Mouse (Mus musculus) urinary bladder, adult 2 months (tissue): Measurements from ENCODE around the gene F13b. TPM values are rescaled to one million over a fixed set of nuclear protein-coding genes. Genes with fewer than 3 reads are reported as not detected.

ENCODE experiments used
- DNase-seq: peaks from one replicate; pipeline ENCODE4 v3.0.0; 2022; ENCODE audit warnings: low spot score
- polyA plus RNA-seq: library from polyadenylated mRNA; depleted of rRNA; stranded (reverse); fragments of >200 nt; gene quantifications from 2 replicates; pipeline ENCODE4 v1.2.3, GENCODE M21; 2012; rRNA removed

The F13b gene
- polyA plus RNA-seq: not detected in 2 replicates

DNA sequence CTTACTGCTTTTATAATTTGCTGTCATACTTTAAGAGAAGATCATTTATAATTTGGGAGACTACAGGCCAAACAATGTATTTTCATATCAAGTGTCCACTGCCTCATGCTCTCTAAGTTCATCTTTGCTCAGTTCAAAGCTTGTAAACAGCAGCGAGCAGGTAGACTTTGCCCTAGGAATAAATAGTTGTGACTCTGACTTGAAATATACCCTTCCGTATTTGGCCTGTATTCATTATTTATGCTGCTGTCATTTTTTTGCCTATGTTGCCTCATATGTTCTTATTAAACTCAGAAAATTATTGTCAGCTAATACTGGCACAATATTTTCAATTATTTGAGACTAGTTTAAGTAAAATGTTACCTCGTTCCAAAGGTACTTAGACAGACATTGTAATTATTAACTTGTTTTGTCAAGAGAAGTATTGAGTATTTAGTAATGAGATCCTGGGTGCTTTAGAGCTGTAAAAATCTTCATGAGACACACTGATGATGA lies at the start of gene F13b:
Gene F13b (plus strand): TSS at position 445 of the 495 bp plus-strand sequence.
- DNase-seq: no peak

DNA sequence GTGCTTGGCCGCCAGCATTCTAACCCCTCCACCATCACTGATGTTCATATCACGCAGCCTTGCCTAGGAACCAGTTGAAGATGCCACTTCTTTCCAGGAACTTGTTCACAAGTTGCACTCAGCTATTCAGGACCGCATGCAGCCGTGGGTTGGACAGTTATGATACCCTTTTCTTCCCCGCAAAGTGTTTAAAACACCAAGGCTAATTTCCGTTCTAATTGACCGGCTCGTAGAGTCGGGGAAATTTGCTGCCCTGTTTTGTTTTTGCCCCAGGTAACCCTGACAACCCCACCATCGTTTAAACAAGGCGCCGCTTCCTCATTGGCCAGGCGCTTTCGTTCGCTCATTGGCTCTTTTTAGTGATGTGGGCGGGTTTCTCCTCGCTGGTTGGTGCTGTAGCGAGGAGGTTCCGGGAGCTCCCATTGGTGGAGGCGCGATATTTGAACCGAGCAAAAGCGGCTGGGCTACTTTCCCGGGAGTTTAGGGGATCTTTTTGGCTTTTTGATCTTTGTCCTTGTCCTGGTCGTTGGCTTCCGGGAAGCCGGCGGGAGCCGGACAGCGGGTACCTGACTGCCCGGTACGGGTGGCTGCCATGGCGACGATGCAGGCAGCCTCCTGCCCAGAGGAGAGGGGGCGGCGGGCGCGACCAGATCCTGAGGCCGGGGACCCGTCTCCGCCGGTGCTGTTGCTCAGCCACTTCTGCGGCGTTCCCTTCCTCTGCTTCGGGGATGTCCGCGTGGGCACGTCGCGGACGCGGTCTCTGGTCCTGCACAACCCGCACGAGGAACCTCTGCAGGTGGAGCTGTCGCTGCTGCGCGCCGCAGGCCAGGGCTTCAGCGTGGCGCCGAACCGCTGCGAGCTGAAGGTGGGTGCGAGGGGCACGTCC lies 46.9 kb upstream of the F13b start, which contains the start of gene Aspm:
Gene Aspm (plus strand): TSS at position 433 of the 886 bp plus-strand sequence.
- DNase-seq: peak; percentile 63

DNA sequence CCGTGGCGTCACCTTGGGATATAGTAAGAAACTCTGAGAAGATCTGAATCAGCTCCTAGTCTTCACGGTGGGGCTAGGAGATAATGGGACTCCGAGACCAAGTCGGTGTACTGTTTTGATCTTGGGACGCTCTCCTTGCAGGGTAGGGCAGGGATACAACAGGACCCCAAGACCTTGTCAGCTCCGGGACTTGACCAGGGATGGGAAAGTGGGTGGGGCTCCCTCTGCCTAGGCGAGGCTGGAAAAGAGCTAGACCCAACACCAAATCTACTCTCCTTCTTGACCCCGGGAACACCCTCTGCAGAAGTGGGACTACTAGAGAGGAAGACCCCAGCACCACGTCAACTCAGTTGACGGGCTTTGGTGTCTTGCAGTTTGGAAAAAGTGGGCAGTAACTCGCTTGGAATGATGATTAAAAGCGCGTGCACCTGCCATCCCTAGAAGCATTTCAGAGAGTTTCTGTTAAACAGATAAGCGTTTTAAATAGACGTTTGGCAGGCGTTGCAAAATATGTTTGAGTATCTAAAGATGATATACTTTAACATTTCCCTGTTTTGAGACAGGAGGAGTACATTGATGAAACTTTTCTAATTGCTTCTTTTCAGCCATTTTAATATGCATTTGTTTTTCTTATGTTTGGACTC lies 46.2 kb upstream of the F13b start:
- DNase-seq: no peak

DNA sequence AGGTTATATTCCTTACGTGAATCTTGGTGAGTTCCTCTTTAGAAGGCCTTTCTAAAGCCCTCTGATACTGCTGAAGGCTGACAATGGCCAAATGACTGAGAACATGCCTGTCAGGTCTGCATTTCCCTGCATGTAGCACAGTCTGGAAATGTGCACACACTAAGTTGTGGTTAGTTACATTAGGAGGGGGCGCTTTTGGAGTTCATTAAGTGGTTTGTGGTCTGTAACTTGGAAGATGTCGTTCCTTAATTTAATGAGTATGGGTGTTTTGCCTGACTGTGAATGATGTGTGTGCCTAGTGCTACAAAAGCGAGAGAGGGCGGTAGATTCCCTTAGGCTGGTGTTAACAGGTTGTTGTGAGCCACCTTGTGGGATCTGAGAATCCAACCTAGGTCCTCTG lies 40.7 kb upstream of the F13b start:
- DNase-seq: no peak

DNA sequence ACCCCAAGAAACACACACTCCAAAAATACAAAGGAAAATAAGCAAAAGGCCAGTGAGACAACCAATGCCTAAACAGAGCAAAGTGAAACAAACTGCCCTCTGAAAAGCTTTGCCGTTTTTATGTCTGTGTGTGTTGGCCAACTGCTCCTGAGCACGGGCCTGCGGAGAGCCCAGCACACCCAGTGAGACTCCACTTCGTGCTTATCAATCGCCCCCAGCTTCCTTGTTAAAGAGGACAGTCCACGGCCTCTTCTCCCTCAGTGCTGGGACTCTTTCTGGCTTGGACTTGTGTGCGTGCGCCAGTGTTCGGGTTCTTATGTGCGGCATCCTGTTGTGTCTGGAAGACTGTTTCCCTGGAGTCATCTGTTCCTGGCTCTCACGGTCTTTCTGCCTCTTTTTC lies 35.6 kb upstream of the F13b start:
- no peak for DNase-seq

DNA sequence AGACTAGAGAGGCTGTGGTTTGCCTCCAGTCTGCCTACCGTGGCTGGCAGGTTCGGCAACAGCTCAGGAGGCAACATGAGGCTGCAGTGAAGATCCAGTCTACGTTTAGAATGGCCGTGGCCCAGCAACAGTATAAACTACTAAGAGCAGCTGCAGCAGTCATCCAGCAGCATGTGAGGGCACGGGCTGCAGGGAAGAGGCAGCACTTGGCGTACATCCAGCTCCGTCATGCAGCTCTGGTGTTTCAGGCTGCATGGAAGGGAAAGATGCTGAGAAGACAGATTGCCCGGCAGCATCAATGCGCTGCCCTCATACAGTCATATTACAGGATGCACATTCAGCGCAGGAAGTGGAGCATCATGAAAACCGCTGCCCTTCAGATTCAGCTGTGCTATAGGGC lies 22.6 kb upstream of the F13b start:
- DNase-seq: no peak

DNA sequence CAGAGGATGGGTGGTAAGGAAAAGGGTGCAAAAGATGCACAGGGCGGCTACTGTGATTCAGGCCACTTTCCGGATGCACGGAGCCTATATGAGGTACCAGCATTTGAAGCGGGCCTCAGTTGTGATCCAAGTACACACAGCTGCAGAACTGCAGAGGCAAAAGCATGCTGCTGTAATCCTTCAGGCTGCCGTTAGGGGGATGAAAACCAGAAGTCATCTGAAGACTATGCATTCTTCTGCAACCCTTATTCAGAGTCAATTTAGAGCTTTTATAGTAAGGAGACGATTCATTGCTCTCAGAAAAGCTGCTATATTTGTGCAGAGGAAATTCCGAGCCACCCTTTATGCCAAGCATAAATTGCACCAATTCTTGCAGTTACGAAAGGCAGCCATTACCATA lies 21.3 kb upstream of the F13b start:
- no peak for DNase-seq

DNA sequence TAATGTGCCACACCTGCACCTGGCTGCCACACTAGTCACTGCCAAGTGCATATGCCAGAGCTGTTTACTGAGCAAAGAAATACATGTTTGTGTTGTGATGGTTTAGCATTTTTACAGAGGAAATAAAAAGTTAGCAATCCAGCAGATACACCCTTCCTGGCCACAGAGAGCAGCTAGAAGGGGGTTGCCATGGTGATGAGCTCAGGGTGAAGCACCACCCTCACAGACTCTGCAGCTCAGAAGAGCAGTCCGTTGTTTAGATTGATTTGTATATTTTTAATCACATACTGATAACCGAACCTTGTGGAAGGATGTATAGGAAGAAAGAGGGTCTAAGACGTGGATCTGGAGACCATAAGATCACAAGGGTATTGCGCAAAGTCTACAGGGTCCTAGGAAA lies 20.4 kb upstream of the F13b start:
- DNase-seq: no peak

DNA sequence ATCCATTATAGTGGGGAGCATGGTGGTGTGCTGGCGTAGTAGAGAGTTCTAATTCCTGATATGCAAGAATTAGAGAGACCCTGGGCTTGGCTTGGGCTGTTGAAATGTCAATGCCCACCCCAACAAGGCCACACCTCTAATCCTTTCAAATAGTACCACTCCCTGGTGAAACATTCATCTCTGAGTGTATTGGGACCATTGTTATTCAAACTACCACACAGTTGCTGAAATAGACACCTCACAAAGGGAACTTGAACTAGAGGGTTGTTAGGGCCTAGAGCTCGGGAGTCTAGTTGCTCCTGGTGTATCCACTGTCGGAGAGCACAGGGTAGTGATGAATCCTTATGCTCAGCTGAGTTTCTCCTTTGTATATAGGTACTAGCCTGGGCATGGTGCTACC lies 6.9 kb upstream of the F13b start:
- DNase-seq: no peak

DNA sequence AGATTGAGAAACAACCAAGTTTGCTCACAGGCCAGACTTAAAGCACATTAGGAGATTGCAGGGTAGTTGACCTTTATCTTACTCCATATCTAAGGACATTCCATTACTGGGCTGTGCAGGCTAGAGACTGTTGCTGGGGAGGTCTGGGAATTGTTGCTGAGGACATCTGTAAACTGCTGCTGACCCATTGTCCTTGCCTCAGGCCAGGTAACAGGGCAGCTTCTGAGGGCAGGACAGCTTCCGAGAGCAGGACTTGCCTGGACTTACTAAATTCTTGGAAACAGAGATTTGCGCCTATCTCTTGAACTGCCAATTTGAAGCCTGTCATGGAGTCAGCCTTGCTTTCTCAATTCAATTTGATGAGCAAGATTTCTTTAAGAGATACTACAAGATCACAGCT lies 6.1 kb upstream of the F13b start:
- DNase-seq: no peak

DNA sequence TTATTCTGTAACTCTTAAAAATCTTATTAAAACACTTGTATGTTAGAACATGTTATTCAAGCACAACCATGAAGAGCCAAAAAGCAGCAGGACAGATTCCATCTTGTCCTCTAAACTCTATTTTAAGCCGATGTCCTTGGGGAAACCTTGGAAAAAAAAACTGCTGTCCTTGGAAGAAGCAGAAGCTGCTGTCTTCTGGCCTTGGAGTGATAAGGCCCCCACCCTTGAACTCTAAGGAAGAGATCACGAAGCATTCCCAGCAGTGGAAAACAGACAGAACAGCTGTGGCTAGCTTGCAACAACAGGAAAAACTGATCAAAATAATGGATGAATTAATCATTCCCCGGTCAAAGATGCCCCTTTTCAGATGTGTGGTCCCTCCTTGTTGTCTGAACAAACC lies 5.3 kb upstream of the F13b start:
- no peak for DNase-seq

DNA sequence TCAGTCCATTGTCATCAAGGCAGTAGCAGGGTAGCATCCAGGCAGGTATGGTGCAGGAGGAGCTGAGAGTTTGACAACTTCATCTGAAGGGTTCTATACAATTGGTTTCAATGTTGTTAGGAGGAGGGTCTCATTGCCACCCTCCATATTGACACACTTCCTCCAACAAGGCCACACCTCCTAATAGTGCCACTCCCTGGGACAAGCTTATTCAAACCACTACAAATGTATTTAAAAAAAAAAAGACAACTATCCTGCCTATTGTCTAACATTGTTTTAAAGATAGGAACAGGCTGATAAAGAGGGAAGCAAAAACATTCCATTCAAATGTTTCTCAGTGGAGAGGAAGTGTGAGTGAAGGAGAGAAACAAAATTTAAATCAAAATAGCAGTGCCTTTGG lies 1.8 kb upstream of the F13b start:
- DNase-seq: no peak

DNA sequence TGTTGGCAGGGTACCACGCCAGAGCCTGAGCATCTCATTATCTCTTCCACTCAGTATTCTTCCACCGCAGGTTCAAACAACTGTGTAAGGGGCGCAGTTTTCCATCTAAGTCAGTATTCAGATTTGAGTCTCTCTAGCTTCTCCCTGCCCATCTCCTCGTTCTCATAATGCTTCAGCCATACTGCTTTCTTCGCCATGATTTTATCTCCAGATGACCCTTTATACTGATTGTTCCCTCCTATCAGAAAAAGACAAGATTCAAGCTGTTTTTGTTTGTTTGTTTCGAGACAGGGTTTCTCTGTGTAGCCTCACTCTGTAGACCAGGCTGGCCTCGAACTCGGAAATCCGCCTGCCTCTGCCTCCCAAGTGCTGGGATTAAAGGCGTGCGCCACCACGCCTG lies 13.1 kb downstream of the F13b start:
- no peak for DNase-seq

DNA sequence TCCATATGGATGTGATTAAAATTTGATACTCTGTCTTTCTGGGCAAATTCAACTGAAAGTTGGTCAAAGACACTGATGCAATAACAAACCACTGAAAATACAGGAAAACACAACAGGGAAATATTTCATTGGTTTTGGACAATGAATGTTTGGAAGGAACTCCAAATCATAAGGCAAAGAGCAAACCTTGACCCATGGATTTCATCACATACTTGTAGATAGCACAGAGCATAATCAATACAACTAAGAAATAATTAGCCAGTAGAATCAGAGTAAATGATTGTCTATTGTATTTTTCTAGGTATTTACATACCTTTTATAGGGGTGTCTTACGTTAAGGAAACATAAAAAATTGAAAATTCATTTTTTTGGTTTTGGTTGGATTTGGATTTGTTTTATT lies 47.0 kb downstream of the F13b start:
- no peak for DNase-seq

DNA sequence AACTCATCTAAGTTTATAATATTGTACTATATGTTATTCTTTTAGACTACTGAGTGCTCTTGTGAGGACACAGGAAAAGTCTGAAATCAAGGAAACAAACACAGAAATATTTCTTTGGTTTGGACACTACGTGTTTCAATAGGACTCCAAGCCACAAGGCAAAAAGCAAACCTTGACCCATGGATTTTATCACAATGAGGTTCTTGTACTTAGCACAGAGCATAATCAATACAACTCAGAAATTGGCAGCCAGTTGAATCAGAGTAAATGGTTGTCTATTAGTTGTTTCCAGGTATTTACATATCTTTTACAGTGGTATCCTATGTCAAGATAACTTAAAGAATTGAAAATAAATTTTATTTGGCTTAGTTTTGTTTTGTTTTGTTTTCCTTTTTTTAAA lies 49.8 kb downstream of the F13b start:
- DNase-seq: no peak

DNA sequence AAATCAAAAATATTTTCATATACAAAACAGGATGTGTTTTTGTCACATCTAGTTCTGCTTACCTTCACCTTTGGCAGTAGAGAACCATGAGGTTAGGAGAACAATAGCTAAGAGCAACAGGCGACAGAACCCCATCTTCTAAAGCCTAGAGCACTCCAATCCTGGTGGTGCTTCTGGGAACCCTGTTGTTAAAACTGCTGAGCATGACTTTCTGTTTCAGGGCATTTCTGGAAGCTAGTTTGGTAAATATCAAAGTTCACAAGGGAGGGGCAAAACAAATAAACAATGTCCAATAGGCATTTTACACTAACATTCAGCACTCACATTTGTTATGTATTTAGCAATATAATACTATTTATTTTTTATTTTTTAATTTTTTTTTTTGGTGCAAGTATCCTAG lies 58.5 kb downstream of the F13b start, which contains the start of gene Cfhr1:
Gene Cfhr1 (minus strand): TSS at position 249 of the 400 bp plus-strand sequence.
- DNase-seq: no peak

Other genes starting within 250 kb of the F13b start
- gene Crb1, start 124.6 kb upstream of the F13b start, polyA plus RNA-seq: 0.15 TPM in 1 of 2 replicates, not detected in the other
- gene Zbtb41, start 79.4 kb upstream of the F13b start, polyA plus RNA-seq: 6.5 and 7.5 TPM in 2 replicates
- gene Aspm, start 46.9 kb upstream of the F13b start, polyA plus RNA-seq: 0.40 and 0.46 TPM in 2 replicates
- not detected in 2 replicates for gene Cfhr1, start 58.6 kb downstream of the F13b start, polyA plus RNA-seq